Mouse (Mus musculus) monocyte, adult 5-6 weeks (primary cell): ENCODE measurements at regions not wholly inside any gene's neighbourhood (a gene's known extent, or its start where the extent isn't known, plus 50 kb on each side); places are given as distances from the start of the nearest gene placed in this dataset.

Experiments used
- ATAC-seq: fragments of 153-309, 156-312 bp; replicated peaks from 2 replicates; pipeline ENCODE4 v1.8.0; 2017; ENCODE audit warnings: mild to moderate bottlenecking; ENCODE audit not compliant: low TSS enrichment, insufficient number of reproducible peaks, severe bottlenecking, poor library complexity, low FRiP score

- ATAC-seq = no peak
Observed at GRCm38 (mm10) chr13:113536306-113536705, 82.1 kb downstream of the Snx18 start.

GRCm38 (mm10) chr13:113534664-113535455, 83.5 kb downstream of the Snx18 start:
- ATAC-seq = no peak

DNA sequence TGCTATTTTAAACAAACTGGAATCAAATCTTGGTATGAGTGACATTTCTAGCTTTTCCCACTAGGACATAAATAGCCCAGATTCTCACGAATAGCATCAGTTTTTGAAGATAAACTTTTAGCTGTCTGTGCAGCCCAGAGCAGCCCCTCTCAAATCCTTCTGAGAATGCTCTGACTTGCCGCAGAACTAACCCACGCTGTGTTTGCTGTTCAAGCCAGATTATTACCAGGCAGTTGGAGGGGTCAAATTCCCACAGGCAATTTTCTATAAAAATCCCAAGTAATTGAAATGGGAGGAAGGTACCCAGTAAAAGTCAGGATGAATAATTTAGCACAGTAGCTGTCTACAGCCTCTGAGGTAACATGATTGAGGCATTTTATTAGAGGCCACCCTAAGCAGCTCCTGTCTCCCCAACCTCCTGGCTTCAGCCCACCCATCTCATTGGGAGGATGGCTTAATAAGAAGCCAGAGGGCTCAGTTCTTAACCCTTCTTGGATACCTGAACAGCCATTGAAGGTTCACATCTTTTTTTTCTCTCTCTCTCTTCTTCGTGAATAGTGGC, 84.4 kb downstream of the Snx18 start:
- ATAC-seq = no peak

DNA sequence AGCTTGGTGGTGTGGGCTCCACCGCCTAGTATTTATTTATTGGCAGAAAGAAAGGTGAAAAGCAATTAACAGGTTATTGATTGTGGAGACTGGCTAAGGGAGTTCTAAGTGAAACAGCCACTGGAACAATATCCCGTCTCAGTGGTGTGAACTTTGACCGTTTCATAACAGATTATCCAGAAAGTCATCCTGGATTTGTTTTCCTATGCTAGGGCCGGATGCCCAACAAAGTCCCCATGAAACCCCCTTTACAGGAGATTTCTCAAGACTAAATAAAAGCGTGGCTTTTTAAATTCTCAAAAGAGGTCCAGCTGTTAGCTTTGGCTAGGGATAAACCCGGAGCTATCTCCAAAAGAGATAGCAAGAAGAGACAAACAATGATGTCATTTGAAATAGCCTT, 91.4 kb downstream of the Snx18 start:
- no peak for ATAC-seq

DNA sequence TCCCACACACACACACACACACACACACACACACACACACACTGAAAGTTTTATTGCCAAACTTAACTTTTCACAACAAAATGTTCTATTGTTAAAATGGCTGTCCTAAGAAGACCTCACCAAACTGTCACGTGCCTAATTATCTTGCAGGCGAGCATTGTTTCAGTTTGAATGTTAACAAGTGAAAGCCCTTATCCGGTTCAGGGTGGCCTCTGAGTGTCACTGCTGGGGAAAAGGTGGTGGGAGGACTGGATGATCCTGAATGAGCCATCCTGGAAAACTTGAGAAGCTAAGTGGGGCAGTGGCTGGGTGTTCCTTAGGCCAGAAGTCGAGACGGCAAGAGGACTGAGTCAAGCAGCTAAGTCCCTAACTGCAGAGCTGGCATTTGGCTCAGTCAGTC, 94.9 kb downstream of the Snx18 start:
- no peak; the same call in 1 of the 2 replicates for ATAC-seq

DNA sequence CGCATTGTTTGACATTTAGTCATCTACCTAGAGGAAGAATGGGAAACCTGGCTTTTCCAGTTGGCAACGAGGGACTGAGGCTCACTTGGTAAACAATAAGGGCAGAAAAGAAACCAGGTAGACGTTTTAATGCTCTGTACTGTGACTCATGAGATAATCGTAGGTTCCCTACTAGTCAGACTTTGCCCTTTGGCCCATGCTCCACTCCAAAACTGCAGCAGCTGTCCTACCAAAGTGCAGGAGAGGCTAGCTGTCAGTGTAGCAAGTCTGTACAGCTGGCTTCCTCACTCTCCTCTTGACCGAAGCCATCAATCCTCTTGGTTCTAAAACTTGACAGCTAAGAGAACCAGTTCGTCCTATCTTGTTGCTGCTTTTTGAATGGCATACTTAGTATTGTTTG, 100.2 kb downstream of the Snx18 start:
- ATAC-seq = no peak

DNA sequence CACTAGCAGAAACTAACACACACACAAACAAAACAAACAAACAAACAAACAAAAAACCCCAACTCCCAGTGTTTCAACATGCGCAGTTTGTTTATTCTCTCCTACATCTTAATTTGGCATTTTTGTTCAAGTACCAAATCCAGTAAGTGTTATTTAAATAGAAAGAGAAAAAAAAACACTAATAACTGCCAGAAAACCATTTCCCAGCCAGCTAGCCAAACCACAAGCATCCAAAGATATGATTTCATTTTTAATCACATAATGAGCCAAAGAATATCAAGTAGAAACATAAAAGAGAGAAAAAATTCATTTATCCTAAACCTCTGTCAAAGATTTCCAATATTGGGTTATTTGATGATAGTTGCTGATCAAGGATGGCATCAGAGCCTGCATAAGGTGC, 102.3 kb downstream of the Snx18 start:
- no peak for ATAC-seq

DNA sequence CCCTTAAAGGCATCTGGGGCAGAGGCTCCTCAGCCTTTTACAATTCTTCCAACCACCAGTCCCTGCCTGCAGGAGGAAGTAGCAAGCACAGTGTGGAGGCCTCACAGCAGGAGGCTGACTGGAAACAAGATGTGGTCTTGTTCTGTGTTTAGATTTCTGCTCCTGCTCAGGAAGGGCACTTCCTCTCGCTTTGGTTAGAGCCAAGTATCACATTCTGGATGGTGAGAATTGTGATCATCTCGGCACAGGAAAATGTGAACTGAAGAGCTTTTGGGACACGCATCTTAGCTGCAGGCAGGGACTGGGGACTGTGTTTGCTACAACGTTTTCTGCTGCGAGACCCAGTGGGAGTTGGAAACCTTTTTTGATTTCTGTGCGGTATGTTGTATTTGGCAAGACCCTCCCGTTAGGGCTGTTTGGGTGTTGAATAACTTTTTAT, 103.2 kb downstream of the Snx18 start:
- ATAC-seq = peak; percentile 50; the same call in 1 of the 2 replicates

- 0 out of 2 replicates have a peak, but pooled peaks have one; percentile 17 for ATAC-seq
Observed at GRCm38 (mm10) chr13:113509403-113510185, 108.8 kb downstream of the Snx18 start.

DNA sequence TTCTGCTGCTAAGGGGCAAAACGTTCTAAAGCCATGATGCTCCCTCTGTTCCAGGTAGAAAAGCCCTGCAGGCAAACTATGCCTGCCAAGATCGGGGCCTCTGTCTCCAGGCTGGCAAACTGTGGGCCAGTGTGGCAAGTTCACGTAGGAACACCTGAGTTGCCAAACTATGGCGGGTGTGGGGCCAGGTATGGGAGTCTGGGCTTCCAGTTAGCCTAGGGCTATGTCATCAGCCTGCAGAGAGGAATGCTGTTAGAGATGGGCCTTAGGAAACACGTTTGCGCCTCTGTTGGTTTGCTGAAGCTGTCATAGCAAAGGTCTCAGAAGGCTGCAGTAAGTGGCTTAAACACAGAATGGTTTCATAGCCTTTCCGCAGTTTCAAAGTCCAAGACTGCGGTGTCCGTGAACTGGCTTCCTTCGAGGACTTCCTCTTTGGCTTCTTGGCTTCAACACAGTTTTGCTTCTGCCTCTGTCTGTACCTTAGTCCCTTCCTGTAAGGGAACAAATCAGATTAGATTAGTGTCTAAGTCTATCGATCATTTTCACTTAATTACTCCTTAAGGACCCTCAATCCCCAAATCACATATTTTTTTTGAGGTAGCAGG, 110.1 kb downstream of the Snx18 start:
- ATAC-seq = peak; percentile 61

- ATAC-seq = no peak
Observed at GRCm38 (mm10) chr13:113502528-113502927, 115.8 kb downstream of the Snx18 start.

DNA sequence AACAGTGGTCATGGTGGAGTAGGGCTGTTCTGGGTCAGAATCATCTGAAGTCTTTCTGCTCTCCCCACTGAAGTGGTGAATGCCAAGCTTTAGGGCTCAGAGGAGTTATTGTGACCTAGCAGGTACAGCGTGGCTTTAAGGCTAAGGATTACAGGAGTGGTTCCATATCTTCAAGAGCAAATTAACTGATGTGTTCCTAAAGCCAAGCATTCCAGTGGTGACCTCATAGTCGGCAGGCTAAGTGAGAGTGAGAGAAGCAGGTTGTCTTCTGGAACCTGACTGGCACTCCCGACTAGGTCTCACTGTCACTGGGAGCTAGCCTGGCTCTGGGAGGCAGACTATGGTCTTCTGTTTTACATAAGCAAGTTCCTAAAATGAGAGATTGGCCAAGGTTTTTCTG, 116.3 kb downstream of the Snx18 start:
- ATAC-seq = no peak

- peak; percentile 84 for ATAC-seq
Observed at GRCm38 (mm10) chr13:113500373-113500990, 117.9 kb downstream of the Snx18 start.

- no peak for ATAC-seq
Observed at GRCm38 (mm10) chr13:113499079-113499710, 119.2 kb downstream of the Snx18 start.

- no peak for ATAC-seq
Observed at GRCm38 (mm10) chr13:113495595-113496285, 122.6 kb downstream of the Snx18 start.

- no peak for ATAC-seq
Observed at GRCm38 (mm10) chr13:113495136-113495535, 123.2 kb downstream of the Snx18 start.

DNA sequence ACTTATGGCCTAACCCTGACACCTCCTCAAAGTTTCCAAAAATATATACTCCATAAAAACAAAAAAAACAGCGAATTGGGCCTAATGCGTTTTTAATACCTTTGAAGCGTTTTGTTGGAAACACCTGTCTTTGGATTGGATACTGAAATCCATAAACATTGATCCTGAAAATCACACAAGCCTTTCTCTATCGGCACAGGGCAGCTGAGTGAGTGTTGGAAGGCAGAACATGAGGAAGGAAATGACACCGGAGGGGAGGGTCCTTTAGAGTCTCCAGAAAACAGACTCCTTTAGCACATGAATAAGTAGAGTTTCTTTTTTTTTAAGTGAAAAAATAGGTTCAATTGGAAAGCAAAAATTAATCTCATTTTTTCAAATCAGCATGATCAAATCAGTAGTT, 123.7 kb downstream of the Snx18 start:
- no peak for ATAC-seq
